Mouse (Mus musculus): ENCODE results near the gene Sec22a. TPM values are rescaled to one million over a fixed set of nuclear protein-coding genes. Genes with fewer than 3 reads are reported as not detected.

Gene Sec22a
- polyA plus RNA-seq, 1 experiment from 2014 or later: 12.6 TPM

- TF ChIP-seq CTCF (IDR thresholded peaks at IDR 0.05; ENCODE audit: low read depth): no peak
- TF ChIP-seq EP300 (IDR thresholded peaks at IDR 0.05; ENCODE audit: low read depth): no peak
- H3K4me3 ChIP-seq (ENCODE audit: low read depth, low read length): no peak overlapping the region
- no peak overlapping the region for H3K4me2 ChIP-seq (ENCODE audit: low read depth, low read length)
- H3K9me3 ChIP-seq (ENCODE audit: low read length): no peaks in the 10 kb centered on the region
- 0 out of 2 replicates have a peak, but pooled peaks cover 3% of the 10 kb centered on the region for H3K27me3 ChIP-seq (ENCODE audit: insufficient read depth, low read length)
- no peak overlapping the region for H3K9ac ChIP-seq (replicated peaks)
- H3K27ac ChIP-seq (ENCODE audit: low read depth): no peak overlapping the region
- 74% methylated on average over 6 of the region's 6 CpGs for WGBS (ENCODE audit: insufficient replicate concordance)
- H3K4me1 ChIP-seq (ENCODE audit: insufficient read depth): no peaks in the 10 kb centered on the region
- ATAC-seq (no peak), DNase-seq (no peak)
- H3K36me3 ChIP-seq (replicated peaks; ENCODE audit: insufficient read depth, low read length): no peaks in the 10 kb centered on the region
Observed at GRCm38 (mm10) chr16:35278166-35278565, 85.6 kb downstream of the Sec22a start.

- TF ChIP-seq EP300 (IDR thresholded peaks at IDR 0.05; ENCODE audit: low read depth) (no peak), CTCF (IDR thresholded peaks at IDR 0.05; ENCODE audit: low read depth) (0 out of 2 replicates have a peak, but pooled peaks have one; percentile 4)
- Histone ChIP-seq H3K27ac (ENCODE audit: low read depth) (no peak overlapping the region), H3K9me3 (ENCODE audit: low read length) (no peaks in the 10 kb centered on the region), H3K9ac (replicated peaks) (no peak overlapping the region), H3K4me1 (ENCODE audit: insufficient read depth) (no peaks in the 10 kb centered on the region), H3K27me3 (ENCODE audit: insufficient read depth, low read length) (0 out of 2 replicates have a peak, but pooled peaks cover 6% of the 10 kb centered on the region), H3K36me3 (replicated peaks; ENCODE audit: insufficient read depth, low read length) (no peaks in the 10 kb centered on the region), H3K4me2 (ENCODE audit: low read depth, low read length) (no peak overlapping the region), H3K4me3 (ENCODE audit: low read depth, low read length) (no peak overlapping the region)
- no peak for ATAC-seq
- DNase-seq: no peak
- 50% methylated on average over 4 of the region's 4 CpGs for WGBS (ENCODE audit: insufficient replicate concordance)
Observed at GRCm38 (mm10) chr16:35272417-35272816, 91.3 kb downstream of the Sec22a start.

- Histone ChIP-seq H3K27ac (ENCODE audit: low read depth) (no peak overlapping the region), H3K4me1 (ENCODE audit: insufficient read depth) (no peaks in the 10 kb centered on the region), H3K9ac (replicated peaks) (no peak overlapping the region), H3K27me3 (ENCODE audit: insufficient read depth, low read length) (0 out of 2 replicates have a peak, but pooled peaks cover 6% of the 10 kb centered on the region), H3K4me2 (ENCODE audit: low read depth, low read length) (no peak overlapping the region), H3K36me3 (replicated peaks; ENCODE audit: insufficient read depth, low read length) (no peaks in the 10 kb centered on the region), H3K9me3 (ENCODE audit: low read length) (no peaks in the 10 kb centered on the region), H3K4me3 (ENCODE audit: low read depth, low read length) (no peak overlapping the region)
- 38% methylated on average over 4 of the region's 4 CpGs for WGBS (ENCODE audit: insufficient replicate concordance)
- ATAC-seq: no peak
- TF ChIP-seq EP300 (IDR thresholded peaks at IDR 0.05; ENCODE audit: low read depth) (no peak), CTCF (IDR thresholded peaks at IDR 0.05; ENCODE audit: low read depth) (peak; percentile 34)
- DNase-seq: no peak
Observed at GRCm38 (mm10) chr16:35271572-35271971, 92.1 kb downstream of the Sec22a start.

GRCm38 (mm10) chr16:35270945-35271344, 92.8 kb downstream of the Sec22a start:
- H3K4me3 ChIP-seq (ENCODE audit: low read depth, low read length): no peak overlapping the region
- no peak for DNase-seq
- H3K4me2 ChIP-seq (ENCODE audit: low read depth, low read length): no peak overlapping the region
- no peak overlapping the region for H3K9ac ChIP-seq (replicated peaks)
- ATAC-seq: no peak
- no peak overlapping the region for H3K27ac ChIP-seq (ENCODE audit: low read depth)
- H3K4me1 ChIP-seq (ENCODE audit: insufficient read depth): no peaks in the 10 kb centered on the region
- H3K27me3 ChIP-seq (ENCODE audit: insufficient read depth, low read length): 0 out of 2 replicates have a peak, but pooled peaks cover 6% of the 10 kb centered on the region
- H3K36me3 ChIP-seq (replicated peaks; ENCODE audit: insufficient read depth, low read length): no peaks in the 10 kb centered on the region
- TF ChIP-seq CTCF (IDR thresholded peaks at IDR 0.05; ENCODE audit: low read depth): no peak
- TF ChIP-seq EP300 (IDR thresholded peaks at IDR 0.05; ENCODE audit: low read depth): no peak
- 74% methylated on average over 6 of the region's 6 CpGs for WGBS (ENCODE audit: insufficient replicate concordance)
- no peaks in the 10 kb centered on the region for H3K9me3 ChIP-seq (ENCODE audit: low read length)

GRCm38 (mm10) chr16:35270353-35270934, 93.3 kb downstream of the Sec22a start:
- no peaks in the 10 kb centered on the region for H3K4me1 ChIP-seq (ENCODE audit: insufficient read depth)
- no peak overlapping the region for H3K27ac ChIP-seq (ENCODE audit: low read depth)
- peak; percentile 88 for TF ChIP-seq CTCF (IDR thresholded peaks at IDR 0.05; ENCODE audit: low read depth)
- TF ChIP-seq EP300 (IDR thresholded peaks at IDR 0.05; ENCODE audit: low read depth): no peak
- no peaks in the 10 kb centered on the region for H3K36me3 ChIP-seq (replicated peaks; ENCODE audit: insufficient read depth, low read length)
- ATAC-seq (no peak), DNase-seq (peak; percentile 84)
- H3K4me3 ChIP-seq (ENCODE audit: low read depth, low read length): no peak overlapping the region
- 0 out of 2 replicates have a peak, but pooled peaks cover 6% of the 10 kb centered on the region for H3K27me3 ChIP-seq (ENCODE audit: insufficient read depth, low read length)
- H3K4me2 ChIP-seq (ENCODE audit: low read depth, low read length): no peak overlapping the region
- H3K9me3 ChIP-seq (ENCODE audit: low read length): no peaks in the 10 kb centered on the region
- H3K9ac ChIP-seq (replicated peaks): no peak overlapping the region
- 34% methylated on average over 10 of the region's 10 CpGs for WGBS (ENCODE audit: insufficient replicate concordance)

Other genes with a start within 250 kb of the Sec22a start
- gene Adcy5, start 209.0 kb downstream of the Sec22a start, polyA plus RNA-seq (2015; fragmentation: Nextera tagmentation; extraction: Ambion mirVana): 0.28 and 0.39 TPM in 2 replicates
- gene Pdia5, start 127.0 kb upstream of the Sec22a start, polyA plus RNA-seq (2015; fragmentation: Nextera tagmentation; extraction: Ambion mirVana): 58.7 and 70.5 TPM in 2 replicates
- 0.11 TPM in 2 replicates for gene Sema5b, start 177.2 kb upstream of the Sec22a start, polyA plus RNA-seq (2015; fragmentation: Nextera tagmentation; extraction: Ambion mirVana)

All from liver, postnatal 0 days (tissue).